Mouse (Mus musculus) MEL (cell line): ENCODE data around the gene Epb41. TPM values are rescaled to one million over a fixed set of nuclear protein-coding genes. Genes with fewer than 3 reads are reported as not detected.

Experiments
- DNase-seq: peaks from one replicate; pipeline ENCODE4 v3.0.0; 2011; ENCODE audit warnings: low read depth, low spot score
- H3K27ac ChIP-seq: 2 replicates; pipeline ENCODE4 v1.5.1; 2012; ENCODE audit warnings: low read depth, mild to moderate bottlenecking, control low read depth, low read length, moderate library complexity; ENCODE audit not compliant: control insufficient read depth
- H3K27me3 ChIP-seq, 2 experiments: fragments of 150-350 bp in 1 of 2; sonication (generic) in 1 of 2; 2 replicates each; pipeline ENCODE4 v1.6.1; 2012; ENCODE audit warnings: low read length in 2 of 2, mild to moderate bottlenecking in 2 of 2, improper control_type of control experiment in 1 of 2, moderate library complexity in 1 of 2; ENCODE audit not compliant: insufficient read depth in 2 of 2, control insufficient read depth in 1 of 2
- H3K36me3 ChIP-seq, 2 experiments: 2 replicates each; pipeline ENCODE4 v1.6.1; 2012 to 2014; ENCODE audit warnings: low read length in 2 of 2, improper control_type of control experiment in 1 of 2, inconsistent platforms in 1 of 2, mild to moderate bottlenecking in 1 of 2; ENCODE audit not compliant: insufficient read depth in 2 of 2, control insufficient read depth in 1 of 2
- H3K4me1 ChIP-seq, 2 experiments: fragments of 150-350 bp in 1 of 2; sonication (generic) in 1 of 2; 2 replicates each; pipeline ENCODE4 v1.6.1; 2012; ENCODE audit warnings: low read length in 2 of 2, improper control_type of control experiment in 1 of 2, mild to moderate bottlenecking in 1 of 2; ENCODE audit not compliant: insufficient read depth in 2 of 2, control insufficient read depth in 1 of 2
- H3K4me3 ChIP-seq, 2 experiments: fragments of 150-350 bp in 1 of 2; sonication (generic) in 1 of 2; 2 replicates each; pipeline ENCODE4 v1.5.1; 2012; ENCODE audit warnings: low read depth in 2 of 2, low read length in 2 of 2, mild to moderate bottlenecking in 2 of 2, moderate library complexity in 2 of 2, control low read depth in 1 of 2, improper control_type of control experiment in 1 of 2; ENCODE audit not compliant: control insufficient read depth in 1 of 2, insufficient read depth in 1 of 2
- H3K79me2 ChIP-seq: 2 replicates; pipeline ENCODE4 v1.6.1; 2012; ENCODE audit warnings: mild to moderate bottlenecking, low read length, moderate library complexity; ENCODE audit not compliant: control insufficient read depth, poor library complexity, insufficient read depth
- H3K9ac ChIP-seq: 2 replicates; pipeline ENCODE4 v1.6.1; 2012; ENCODE audit warnings: low read depth, mild to moderate bottlenecking, control low read depth, low read length, moderate library complexity; ENCODE audit not compliant: control insufficient read depth, poor library complexity, severe bottlenecking
- H3K9me3 ChIP-seq: fragments of 150-350 bp; sonication (generic); replicated peaks from 2 replicates; pipeline ENCODE4 v1.6.1; 2012; ENCODE audit warnings: mild to moderate bottlenecking, low read length, improper control_type of control experiment, moderate library complexity; ENCODE audit not compliant: insufficient read depth
- CTCF ChIP-seq, 3 experiments: IDR thresholded peaks in 2 of 3; conservative IDR thresholded peaks in 1 of 3; 2 replicates each; pipeline ENCODE4 v1.5.1; 2011 to 2012; ENCODE audit warnings: low read length in 3 of 3, low read depth in 2 of 3, mild to moderate bottlenecking in 2 of 3, improper control_type of control experiment in 1 of 3, inconsistent platforms in 1 of 3, mixed read lengths in 1 of 3, moderate library complexity in 1 of 3; ENCODE audit not compliant: control insufficient read depth in 1 of 3, insufficient read depth in 1 of 3, poor library complexity in 1 of 3, severe bottlenecking in 1 of 3
- E2F4 ChIP-seq: IDR thresholded peaks from 2 replicates; pipeline ENCODE4 v1.6.1; 2011; ENCODE audit warnings: low read depth, low read length, improper control_type of control experiment, borderline replicate concordance
- ELF1 ChIP-seq: IDR thresholded peaks from 2 replicates; pipeline ENCODE4 v1.6.1; 2014; ENCODE audit warnings: low read depth, mild to moderate bottlenecking, inconsistent platforms, low read length, improper control_type of control experiment, moderate library complexity
- ETS1 ChIP-seq: IDR thresholded peaks from 2 replicates; pipeline ENCODE4 v1.6.1; 2012; ENCODE audit warnings: low read depth, mild to moderate bottlenecking, inconsistent platforms, low read length, improper control_type of control experiment, moderate library complexity
- MAZ ChIP-seq: IDR thresholded peaks from 2 replicates; pipeline ENCODE4 v1.6.1; 2012; ENCODE audit warnings: low read depth, mild to moderate bottlenecking, inconsistent platforms, low read length, improper control_type of control experiment
- MEF2A ChIP-seq: IDR thresholded peaks from 2 replicates; pipeline ENCODE4 v1.6.1; 2014; ENCODE audit warnings: low read depth, mild to moderate bottlenecking, inconsistent platforms, low read length, improper control_type of control experiment; ENCODE audit not compliant: poor library complexity, insufficient replicate concordance, severe bottlenecking; ENCODE audit errors: extremely low read depth
- NELFE ChIP-seq: IDR thresholded peaks from 2 replicates; pipeline ENCODE4 v1.6.1; 2011; ENCODE audit warnings: low read depth, low read length, improper control_type of control experiment
- POLR2AphosphoS5 ChIP-seq: IDR thresholded peaks from 2 replicates; pipeline ENCODE4 v1.6.1; 2012; ENCODE audit warnings: low read depth, borderline replicate concordance, mild to moderate bottlenecking, inconsistent platforms, low read length, moderate library complexity, mixed read lengths
- RCOR1 ChIP-seq: IDR thresholded peaks from 2 replicates; pipeline ENCODE4 v1.6.1; 2012; ENCODE audit warnings: low read depth, mild to moderate bottlenecking, inconsistent platforms, low read length, improper control_type of control experiment
- TCF12 ChIP-seq: IDR thresholded peaks from 2 replicates; pipeline ENCODE4 v1.6.1; 2014; ENCODE audit warnings: low read depth, mild to moderate bottlenecking, inconsistent platforms, low read length, improper control_type of control experiment, moderate library complexity
- ZC3H11A ChIP-seq: IDR thresholded peaks from 2 replicates; pipeline ENCODE4 v1.6.1; 2012; ENCODE audit warnings: low read depth, mild to moderate bottlenecking, inconsistent platforms, low read length, improper control_type of control experiment
- ZMIZ1 ChIP-seq: IDR thresholded peaks from 2 replicates; pipeline ENCODE4 v1.6.1; 2012; ENCODE audit warnings: low read depth, mild to moderate bottlenecking, inconsistent platforms, low read length, improper control_type of control experiment, moderate library complexity
- polyA plus RNA-seq, 2 experiments: library from polyadenylated mRNA; stranded (reverse) in 1 of 2; unstranded in 1 of 2; fragments of >175 nt in 1 of 2; fragments of >200 nt in 1 of 2; gene quantifications; 2 replicates each; pipeline versions ENCODE4 v1.2.1 to v1.2.4; 2012; ENCODE audit warnings: low replicate concordance in 2 of 2, low read depth in 1 of 2; ENCODE audit not compliant: insufficient read length in 2 of 2, insufficient read depth in 1 of 2, missing spikeins in 1 of 2
- total RNA-seq: library from RNA; depleted of rRNA; stranded (reverse); fragments of 300-350 nt; gene quantifications from 2 replicates; pipeline ENCODE4 v1.2.3, GENCODE M21; 2012

Epb41 gene
- total and polyA plus RNA-seq, 3 experiments: 36.5 to 115 (median 44.3) TPM

- Histone ChIP-seq H3K9ac (no peak overlapping the region), H3K4me3 (no peak overlapping the region), H3K4me1 (peaks cover 6 to 29% of the 10 kb centered on the region in 2 experiments), H3K36me3 (peaks cover 7 to 25% of the 10 kb centered on the region in 2 experiments), H3K27me3 (no peaks in the 10 kb centered on the region), H3K9me3 (no peaks in the 10 kb centered on the region), H3K27ac (no peak overlapping the region), H3K79me2 (peaks cover 46% of the 10 kb centered on the region)
- DNase-seq: no peak
- TF ChIP-seq TCF12: no peak
- TF ChIP-seq NELFE: no peak
- no peak for TF ChIP-seq ETS1
Observed at GRCm38 (mm10) chr4:132072156-132072555, 3.0 kb downstream of the Epb41 start.

- Histone ChIP-seq H3K4me3 (no peak overlapping the region), H3K36me3 (peaks cover 7 to 29% of the 10 kb centered on the region in 2 experiments)
Observed at GRCm38 (mm10) chr4:132071674-132072073, 3.4 kb downstream of the Epb41 start.

DNA sequence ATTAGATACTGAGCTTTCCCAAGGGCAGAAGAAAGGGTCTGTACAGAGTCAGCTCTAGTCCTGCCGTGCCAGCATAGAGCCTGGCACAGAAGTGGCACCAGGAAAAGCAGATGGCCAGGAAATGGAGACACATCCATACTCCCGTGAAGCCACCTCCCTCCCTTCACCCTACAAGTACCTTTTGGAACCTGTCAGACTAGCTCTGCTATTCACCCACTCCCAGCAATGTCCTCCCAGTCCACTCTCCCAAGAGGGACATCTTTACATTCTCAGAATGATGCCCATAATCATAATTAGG lies 7.2 kb downstream of the Epb41 start:
- Histone ChIP-seq H3K36me3 (peaks cover 13 to 35% of the 10 kb centered on the region in 2 experiments), H3K27me3 (no peaks in the 10 kb centered on the region), H3K9ac (no peak overlapping the region), H3K9me3 (no peaks in the 10 kb centered on the region), H3K79me2 (peaks cover 47% of the 10 kb centered on the region), H3K27ac (no peak overlapping the region), H3K4me1 (peaks cover 17 to 27% of the 10 kb centered on the region in 2 experiments), H3K4me3 (no peak overlapping the region)
- TF ChIP-seq MEF2A (no peak), ELF1 (no peak), CTCF (IDR thresholded peaks at IDR 0.05 in 2 of 3, conservative IDR thresholded peaks at IDR 0.05 in 1 of 3; ENCODE audit: control insufficient read depth in 1 of 3, insufficient read depth in 1 of 3, low read depth in 2 of 3, low read length in 3 of 3, poor library complexity in 1 of 3, severe bottlenecking in 1 of 3) (no peak), E2F4 (no peak), POLR2AphosphoS5 (no peak), ZC3H11A (no peak), RCOR1 (no peak), MAZ (no peak)
- no peak for DNase-seq

More at GRCm38 (mm10) chr4:132071674-132072073, 3.4 kb downstream of the Epb41 start:
- no peak for TF ChIP-seq ZMIZ1
- no peak overlapping the region for H3K9ac ChIP-seq
- H3K9me3 ChIP-seq: no peaks in the 10 kb centered on the region
- H3K4me1 ChIP-seq: peaks cover 7 to 31% of the 10 kb centered on the region in 2 experiments
- peaks cover 48% of the 10 kb centered on the region for H3K79me2 ChIP-seq
- DNase-seq: no peak
- no peaks in the 10 kb centered on the region for H3K27me3 ChIP-seq
- H3K27ac ChIP-seq: no peak overlapping the region
